Mouse (Mus musculus) megakaryocyte, embryonic 14.5 days (primary cell): ENCODE measurements around the gene Gm4791. TPM values are rescaled to one million over a fixed set of nuclear protein-coding genes. Genes with fewer than 3 reads are reported as not detected.
A peak's percentile ranks its signal among the peaks of the same experiment; 100 is the strongest.

Source experiments
- H3K27me3 ChIP-seq: replicated peaks from 2 replicates; pipeline ENCODE3; 2012; ENCODE audit warnings: inconsistent platforms
- H3K36me3 ChIP-seq: replicated peaks from 2 replicates; pipeline ENCODE3; 2012; ENCODE audit warnings: low read length, inconsistent platforms, mixed read lengths
- H3K4me1 ChIP-seq: 2 replicates; pipeline ENCODE4 v1.6.1; 2012; ENCODE audit warnings: inconsistent platforms
- H3K4me3 ChIP-seq: replicated peaks from 2 replicates; pipeline ENCODE3; 2012; ENCODE audit warnings: moderate library complexity, mild to moderate bottlenecking, inconsistent platforms
- H3K9me3 ChIP-seq: 2 replicates; pipeline ENCODE4 v1.6.1; 2012; ENCODE audit warnings: inconsistent platforms
- FLI1 ChIP-seq: IDR thresholded peaks from 2 replicates; pipeline ENCODE4 v1.6.1; 2012; ENCODE audit warnings: low read length, inconsistent platforms, mixed read lengths
- GATA1 ChIP-seq: IDR thresholded peaks from 3 replicates; pipeline ENCODE4 v1.6.1; 2012; ENCODE audit warnings: mixed read lengths, low read length, inconsistent platforms, borderline replicate concordance
- polyA plus RNA-seq: library from polyadenylated mRNA; stranded (reverse); fragments of >175 nt; gene quantifications from 2 replicates; pipeline ENCODE4 v1.2.3, GENCODE M21; 2012; ENCODE audit warnings: low replicate concordance; ENCODE audit not compliant: insufficient read depth

Gm4791 gene
- not detected in 2 replicates for polyA plus RNA-seq

DNA sequence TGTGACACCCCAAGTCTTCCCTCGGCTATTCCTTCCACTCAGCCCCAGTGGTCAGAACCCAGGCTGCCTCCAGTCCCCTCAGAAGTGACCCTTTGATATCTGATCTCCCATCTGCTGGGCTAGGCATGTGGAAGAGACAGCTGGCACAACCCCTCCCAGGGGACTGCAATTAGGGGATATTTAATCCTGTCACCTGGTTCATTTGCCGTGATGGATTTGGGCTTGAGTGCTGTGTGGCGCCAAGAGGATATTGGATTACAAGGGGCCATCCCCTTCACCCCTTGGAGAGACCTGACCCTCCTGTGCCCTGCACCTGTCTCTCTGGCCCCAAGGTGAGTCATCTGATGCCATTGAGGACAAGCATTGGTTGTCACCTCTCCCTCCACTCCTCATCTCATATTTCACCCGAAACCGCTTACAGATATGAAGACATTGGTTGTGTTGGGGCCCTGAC is at the start of gene Gm4791:
Gm4791 (plus strand) TSS at position 404 of the 454 bp plus-strand sequence.
- Histone ChIP-seq H3K4me3 (no peak within 1 kb of the TSS), H3K27me3 (no peaks in the 10 kb centered on the region), H3K4me1 (no peaks in the 10 kb centered on the region), H3K36me3 (no peaks in the 10 kb centered on the region), H3K9me3 (peaks cover 13% of the 10 kb centered on the region)
- no peak for TF ChIP-seq FLI1

DNA sequence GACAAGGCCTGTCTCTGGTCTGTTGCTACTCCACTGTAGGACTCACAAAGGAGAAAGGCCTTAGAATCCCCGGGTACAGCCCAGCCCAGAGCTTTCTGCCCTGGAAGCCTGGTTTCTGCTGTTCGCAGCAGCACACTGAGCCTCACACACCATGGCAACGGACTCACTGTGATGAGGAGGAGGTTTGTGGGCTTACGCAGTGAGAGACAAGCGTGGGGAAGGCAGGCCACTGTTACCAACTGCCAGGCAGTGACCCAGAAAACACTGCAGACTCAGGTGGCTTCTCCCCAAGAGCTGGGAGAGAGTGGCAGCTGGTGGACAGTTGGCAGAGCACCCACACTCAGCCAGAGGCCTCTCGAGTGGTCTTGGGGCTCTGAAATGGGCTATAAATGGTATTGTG is 42.3 kb upstream of the Gm4791 start:
- no peaks in the 10 kb centered on the region for H3K27me3 ChIP-seq
- no peaks in the 10 kb centered on the region for H3K36me3 ChIP-seq
- H3K9me3 ChIP-seq: peaks cover 28% of the 10 kb centered on the region
- TF ChIP-seq FLI1 (no peak), GATA1 (no peak)
- H3K4me1 ChIP-seq: no peaks in the 10 kb centered on the region
- H3K4me3 ChIP-seq: peak overlapping the region; percentile 44

DNA sequence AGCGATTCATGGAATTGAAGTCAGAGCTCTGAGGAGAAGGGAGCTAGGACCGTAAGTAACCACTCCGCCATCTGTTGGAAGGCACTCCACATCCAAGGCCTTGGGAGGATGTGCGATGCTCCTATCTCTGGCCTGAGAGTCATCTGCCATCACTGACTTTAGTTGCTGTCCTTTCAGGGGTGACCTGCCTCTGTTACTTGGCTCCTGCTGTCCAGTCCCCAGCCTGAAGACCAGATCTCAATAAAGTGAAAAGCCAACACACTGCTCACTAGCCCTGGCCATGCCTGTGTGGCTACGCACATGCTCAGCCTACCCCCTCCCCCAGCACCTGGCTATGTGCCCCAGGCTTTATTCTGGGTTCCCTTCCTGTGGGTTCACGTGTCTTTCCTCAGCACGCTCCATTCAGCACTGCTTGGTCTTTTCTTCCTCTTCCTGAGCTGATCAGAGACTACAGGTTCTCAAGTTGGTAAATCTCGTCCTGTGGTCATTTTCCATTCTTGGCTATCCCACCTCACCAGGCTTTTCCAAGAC is 41.1 kb upstream of the Gm4791 start:
- no peaks in the 10 kb centered on the region for H3K27me3 ChIP-seq
- TF ChIP-seq GATA1: no peak
- no peak for TF ChIP-seq FLI1
- H3K36me3 ChIP-seq: no peaks in the 10 kb centered on the region
- no peak overlapping the region for H3K4me3 ChIP-seq
- no peaks in the 10 kb centered on the region for H3K4me1 ChIP-seq
- peaks cover 19% of the 10 kb centered on the region; the same call in 1 of the 2 replicates for H3K9me3 ChIP-seq

DNA sequence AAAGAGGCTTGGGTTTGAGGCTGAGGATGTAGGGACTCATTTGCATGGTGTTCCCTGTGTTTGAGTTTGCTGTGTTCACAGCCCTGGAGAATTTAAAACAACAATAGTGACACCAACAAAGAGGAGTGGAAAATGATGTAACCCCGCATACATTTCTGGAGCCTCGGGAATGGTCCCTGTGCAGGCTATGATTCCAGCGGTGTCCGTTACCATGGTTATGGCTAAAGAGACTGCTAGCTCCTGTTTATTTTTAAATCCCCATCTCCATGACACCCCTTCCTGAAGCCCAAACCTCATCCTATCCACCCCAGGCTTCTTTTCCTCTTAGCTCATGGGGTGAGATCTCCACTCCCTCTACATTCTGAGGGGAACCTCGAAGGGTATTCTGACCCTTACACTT is 32.5 kb upstream of the Gm4791 start:
- peaks cover 26% of the 10 kb centered on the region for H3K9me3 ChIP-seq
- no peak for TF ChIP-seq FLI1
- TF ChIP-seq GATA1: no peak
- no peaks in the 10 kb centered on the region for H3K27me3 ChIP-seq
- no peak overlapping the region for H3K4me3 ChIP-seq
- no peaks in the 10 kb centered on the region for H3K4me1 ChIP-seq
- H3K36me3 ChIP-seq: no peaks in the 10 kb centered on the region

DNA sequence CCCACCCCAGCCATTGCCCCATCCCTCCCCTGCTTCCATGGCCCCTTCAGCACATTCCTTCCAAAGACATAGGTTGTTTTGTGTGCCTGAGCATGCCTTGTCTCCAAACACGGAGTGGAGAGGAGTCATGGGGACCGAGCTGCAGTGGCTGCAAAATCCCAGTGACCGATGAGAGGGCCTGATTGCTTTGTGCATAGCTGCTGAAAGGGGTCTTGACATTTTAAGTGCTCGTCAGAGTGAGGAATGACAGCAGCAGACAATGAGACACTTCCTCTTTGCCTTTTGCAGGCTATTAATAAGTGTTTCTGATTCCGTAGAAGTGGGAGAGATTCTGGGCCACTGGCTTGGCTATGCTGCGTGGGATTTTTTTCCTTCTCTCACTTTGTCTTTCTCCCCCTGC is 29.6 kb upstream of the Gm4791 start:
- H3K9me3 ChIP-seq: peaks cover 23% of the 10 kb centered on the region
- no peak overlapping the region for H3K4me3 ChIP-seq
- H3K27me3 ChIP-seq: no peaks in the 10 kb centered on the region
- TF ChIP-seq GATA1 (no peak), FLI1 (no peak)
- no peaks in the 10 kb centered on the region for H3K36me3 ChIP-seq
- no peaks in the 10 kb centered on the region for H3K4me1 ChIP-seq

DNA sequence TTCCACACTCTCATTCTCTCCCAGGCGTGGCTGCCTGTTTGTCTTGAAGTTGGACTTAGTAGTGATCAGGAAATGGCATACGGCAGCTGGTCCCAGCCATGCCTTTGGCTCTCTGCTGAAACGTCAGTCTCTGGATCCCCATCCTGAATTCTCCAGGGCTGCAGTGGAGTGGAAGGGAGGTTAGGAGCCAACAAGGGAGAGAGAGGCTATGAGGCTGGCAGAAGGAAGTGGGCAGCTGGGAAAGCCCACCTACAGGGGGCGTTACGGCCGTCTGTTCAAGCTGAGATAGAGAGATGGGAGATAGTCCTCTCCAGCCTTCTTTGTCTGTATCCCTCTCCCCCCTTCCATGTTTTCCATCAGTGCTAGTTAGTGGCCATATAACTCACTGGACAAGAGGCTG is 29.1 kb upstream of the Gm4791 start:
- Histone ChIP-seq H3K4me3 (no peak overlapping the region), H3K27me3 (no peaks in the 10 kb centered on the region), H3K4me1 (no peaks in the 10 kb centered on the region), H3K9me3 (peaks cover 23% of the 10 kb centered on the region), H3K36me3 (no peaks in the 10 kb centered on the region)
- no peak for TF ChIP-seq FLI1
- no peak for TF ChIP-seq GATA1

DNA sequence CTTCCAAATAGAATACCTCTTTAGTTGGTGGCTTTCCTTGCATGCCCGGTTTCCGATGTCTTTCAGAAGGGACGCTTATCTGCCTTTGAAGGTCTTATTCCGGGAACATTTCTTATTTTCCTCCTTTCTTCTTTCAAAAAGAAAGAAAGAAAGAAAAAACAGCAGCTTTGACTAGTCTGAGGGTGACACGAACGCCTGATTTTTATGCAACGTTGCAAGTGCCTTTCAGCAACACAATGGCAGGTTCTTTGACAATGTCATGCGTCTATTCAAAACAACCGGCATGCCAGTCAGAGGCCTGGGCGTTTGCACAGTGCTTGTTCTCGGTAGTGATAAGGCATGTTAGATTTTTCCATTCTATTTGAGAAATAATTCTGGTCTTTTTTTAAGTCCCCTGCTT is 19.7 kb upstream of the Gm4791 start:
- Histone ChIP-seq H3K36me3 (no peaks in the 10 kb centered on the region), H3K27me3 (no peaks in the 10 kb centered on the region), H3K9me3 (peaks cover 15% of the 10 kb centered on the region), H3K4me1 (no peaks in the 10 kb centered on the region), H3K4me3 (no peak overlapping the region)
- TF ChIP-seq GATA1 (no peak), FLI1 (no peak)

DNA sequence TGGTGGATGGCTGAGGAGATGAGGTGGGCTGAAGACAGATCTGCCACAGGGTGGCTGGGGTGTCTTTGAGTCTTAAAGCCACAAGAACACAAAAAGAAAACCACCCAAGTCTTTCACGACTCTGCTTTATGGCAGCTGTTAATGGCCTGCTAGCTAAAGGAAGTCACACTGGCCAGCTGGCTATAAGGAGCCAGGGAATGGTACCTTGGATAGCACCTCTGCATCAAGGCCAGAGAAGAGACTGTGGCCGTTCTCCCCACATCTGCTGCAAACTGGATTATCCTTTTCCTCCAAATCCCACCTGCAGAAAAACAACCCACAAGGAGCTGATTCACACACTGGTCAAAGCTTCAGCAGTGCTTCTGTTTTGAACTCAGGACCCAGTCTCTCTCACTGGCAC is 18.4 kb upstream of the Gm4791 start:
- no peaks in the 10 kb centered on the region for H3K27me3 ChIP-seq
- TF ChIP-seq GATA1: no peak
- TF ChIP-seq FLI1: no peak
- no peak overlapping the region for H3K4me3 ChIP-seq
- no peaks in the 10 kb centered on the region for H3K4me1 ChIP-seq
- H3K9me3 ChIP-seq: peaks cover 15% of the 10 kb centered on the region
- no peaks in the 10 kb centered on the region for H3K36me3 ChIP-seq

DNA sequence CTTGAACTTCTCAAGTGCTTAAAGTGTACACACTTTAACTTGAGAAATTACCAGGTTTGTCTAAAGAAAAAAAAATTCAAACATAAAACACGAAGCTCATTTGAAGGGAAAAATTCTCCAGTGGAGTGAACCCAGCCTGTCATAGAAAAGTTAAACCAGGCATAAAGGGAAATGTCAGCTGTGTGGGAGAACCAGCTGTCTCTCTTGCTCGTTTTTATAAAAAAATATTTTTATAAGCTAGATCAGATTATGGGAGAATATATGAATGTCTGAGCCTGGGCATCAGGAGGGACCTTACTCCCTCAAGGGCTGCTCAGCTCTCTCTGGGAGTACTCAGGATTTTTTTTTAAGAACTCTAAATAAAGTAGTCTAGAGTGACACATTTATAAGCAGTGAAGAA is 15.1 kb upstream of the Gm4791 start:
- no peak for TF ChIP-seq FLI1
- no peak for TF ChIP-seq GATA1
- Histone ChIP-seq H3K27me3 (no peaks in the 10 kb centered on the region), H3K36me3 (no peaks in the 10 kb centered on the region), H3K4me3 (no peak overlapping the region), H3K4me1 (no peaks in the 10 kb centered on the region), H3K9me3 (peaks cover 3% of the 10 kb centered on the region; the same call in 1 of the 2 replicates)

DNA sequence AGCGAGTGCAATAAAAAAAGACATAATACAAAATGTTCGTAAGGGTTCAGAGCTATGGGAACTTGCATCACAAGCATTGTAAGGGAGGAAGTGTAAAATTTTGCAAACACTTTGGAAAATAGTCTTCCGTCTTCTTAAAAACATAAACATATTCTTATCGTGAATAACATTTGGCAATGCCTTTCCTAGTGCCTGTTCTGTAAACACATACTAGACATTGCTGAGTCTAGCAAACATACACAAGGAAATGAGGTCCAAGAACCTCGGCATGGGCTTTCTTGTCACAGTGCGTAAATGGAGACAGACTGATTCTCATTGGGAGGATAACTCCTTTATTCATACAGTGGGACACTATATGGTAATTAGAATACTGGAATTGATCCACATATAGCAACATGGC is 43.0 kb downstream of the Gm4791 start:
- Histone ChIP-seq H3K4me1 (no peaks in the 10 kb centered on the region), H3K4me3 (no peak overlapping the region), H3K9me3 (peaks cover 15% of the 10 kb centered on the region), H3K27me3 (no peaks in the 10 kb centered on the region), H3K36me3 (no peaks in the 10 kb centered on the region)
- no peak for TF ChIP-seq GATA1
- no peak for TF ChIP-seq FLI1
